Mouse (Mus musculus): ENCODE results near the gene Selp.
A peak's percentile ranks its signal among the peaks of the same experiment; 100 is the strongest.

The Selp gene

DNA sequence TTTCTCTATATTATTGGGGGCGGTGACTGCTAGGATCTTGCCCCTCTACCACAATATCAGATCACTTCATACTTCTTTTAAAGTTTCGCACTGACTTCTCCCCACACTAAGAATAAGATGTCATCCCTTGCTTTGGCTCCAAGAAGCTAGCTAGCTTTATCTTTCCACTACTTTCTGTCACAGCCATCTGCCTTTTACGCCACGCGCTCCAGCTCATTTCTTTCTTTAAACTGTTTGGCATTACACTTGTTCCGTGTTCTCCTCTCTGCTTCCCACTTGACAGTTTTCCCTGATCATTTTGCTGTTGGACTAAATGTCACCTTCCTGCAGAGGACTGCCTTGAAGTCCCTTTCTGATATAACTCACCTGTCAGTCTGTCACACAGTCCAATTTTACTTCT lies 2.8 kb downstream of the Selp start:
- DNase-seq (ENCODE audit: low spot score in 2 of 2) = no peak

DNA sequence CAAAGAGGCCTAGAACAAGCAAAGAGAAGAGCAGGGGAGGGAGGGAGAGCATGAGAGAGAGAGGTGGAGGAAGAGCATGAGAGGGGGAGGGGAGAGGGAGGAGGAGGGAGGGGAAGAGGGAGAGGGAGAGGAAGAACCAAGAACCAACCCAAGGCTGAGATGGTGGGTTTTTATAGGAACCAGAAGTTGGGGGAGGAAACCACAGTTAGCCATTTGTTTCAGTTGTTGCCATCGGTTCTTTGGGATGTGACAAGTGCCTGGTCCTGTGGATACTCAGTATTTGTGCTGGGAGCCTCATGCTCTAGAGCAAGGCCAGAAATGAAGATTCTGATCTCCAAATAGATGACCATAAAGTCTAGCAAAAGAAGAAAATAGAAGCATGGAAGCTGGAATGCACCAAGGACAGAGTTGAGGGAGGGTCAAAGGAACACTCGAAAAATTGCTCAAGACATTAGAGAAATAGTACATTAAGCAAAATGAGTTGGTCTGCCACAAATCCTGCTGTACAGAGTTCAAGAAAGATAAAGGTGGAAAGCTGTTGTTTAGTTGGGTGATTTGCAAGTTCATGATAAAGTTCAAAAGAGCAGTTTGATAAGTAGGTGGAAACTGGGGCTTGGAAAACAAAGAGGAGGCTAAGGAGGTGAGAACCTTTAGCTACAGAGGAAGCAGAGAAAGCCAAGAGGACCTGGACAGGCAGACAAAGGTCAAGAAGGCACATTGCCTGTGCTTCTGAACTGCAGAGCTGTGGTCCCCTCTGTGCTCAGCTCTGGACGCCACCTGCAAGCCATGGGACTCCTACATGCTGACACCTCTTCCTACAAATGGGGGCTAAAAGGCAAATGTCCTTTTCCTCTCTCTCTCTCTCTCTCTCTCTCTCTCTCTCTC lies 5.1 kb downstream of the Selp start:
- no peak for DNase-seq (ENCODE audit: low spot score in 2 of 2)

DNA sequence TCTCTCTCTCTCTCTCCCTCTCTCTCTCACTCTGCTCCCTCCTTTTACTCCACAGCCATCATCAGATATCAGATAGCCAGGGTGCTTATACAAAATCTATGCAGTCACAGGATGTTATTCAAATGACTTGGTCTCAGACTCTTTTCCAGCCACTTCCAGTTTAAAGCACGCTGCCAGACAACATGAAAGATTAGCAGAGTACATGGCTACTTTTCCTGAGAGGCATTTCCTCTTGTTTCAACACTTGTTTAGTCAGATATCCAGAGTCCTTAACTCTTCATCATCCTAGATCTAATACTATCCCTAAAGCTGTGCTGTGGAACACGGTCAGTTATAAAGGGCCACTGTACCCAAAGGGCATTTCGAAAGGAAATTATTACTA lies 5.7 kb downstream of the Selp start:
- no peak for DNase-seq (ENCODE audit: low spot score in 2 of 2)

DNA sequence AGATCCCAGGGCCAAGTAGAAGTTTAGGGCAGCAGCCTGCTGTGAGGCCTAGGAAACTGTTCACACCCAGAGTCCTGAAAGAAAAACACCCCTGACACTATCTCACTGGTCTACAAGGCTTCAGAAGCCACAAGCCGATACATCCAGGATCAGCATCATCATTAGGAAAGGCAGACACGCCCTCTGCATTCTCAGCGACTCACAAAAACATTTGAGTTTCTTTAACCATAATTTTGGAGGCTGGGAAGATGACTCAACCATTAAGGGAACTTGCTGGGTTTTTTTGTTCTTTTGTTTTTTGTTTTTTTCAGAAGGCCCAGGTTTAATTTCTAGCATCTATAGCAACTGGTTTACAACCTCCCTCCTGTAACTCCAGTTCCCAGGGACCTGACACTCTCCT lies 8.8 kb downstream of the Selp start:
- DNase-seq (ENCODE audit: low spot score in 2 of 2) = no peak

DNA sequence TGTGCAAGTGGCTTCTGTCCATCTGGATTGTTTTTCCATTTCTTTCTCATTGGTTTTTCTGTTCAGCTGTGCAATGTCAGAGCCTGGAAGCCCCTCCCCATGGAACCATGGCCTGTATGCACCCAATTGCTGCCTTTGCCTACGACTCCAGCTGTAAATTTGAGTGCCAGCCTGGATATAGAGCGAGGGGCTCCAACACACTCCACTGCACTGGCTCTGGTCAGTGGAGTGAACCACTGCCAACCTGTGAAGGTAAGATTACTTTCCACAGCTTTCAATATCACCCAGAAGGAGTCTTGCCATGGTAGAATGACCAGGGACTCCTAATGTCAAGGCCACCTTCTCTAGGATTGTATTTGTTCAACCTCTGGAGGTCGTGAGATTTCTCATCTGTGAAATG lies 14.9 kb downstream of the Selp start:
- no peak for DNase-seq (ENCODE audit: low spot score in 2 of 2)

DNA sequence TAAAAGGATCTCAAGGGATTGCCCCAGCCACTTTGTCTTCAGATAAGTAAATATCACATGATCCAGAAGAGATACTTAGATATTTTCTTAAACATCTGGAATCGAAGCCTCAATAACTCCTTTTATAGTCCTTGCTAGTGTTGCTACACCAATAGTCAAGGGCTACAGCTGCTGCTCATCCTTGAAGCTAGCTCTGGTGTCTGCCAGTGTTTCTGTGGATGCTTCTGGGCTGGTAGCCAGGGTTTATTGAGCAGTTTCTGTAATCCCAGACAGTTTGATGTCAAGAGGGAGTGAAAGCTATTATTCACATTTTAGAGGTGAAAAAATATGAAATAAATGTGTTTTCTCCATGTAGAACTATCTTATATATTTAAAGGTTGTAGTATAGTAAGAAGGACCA lies 17.5 kb downstream of the Selp start:
- DNase-seq (ENCODE audit: low spot score in 2 of 2) = no peak

DNA sequence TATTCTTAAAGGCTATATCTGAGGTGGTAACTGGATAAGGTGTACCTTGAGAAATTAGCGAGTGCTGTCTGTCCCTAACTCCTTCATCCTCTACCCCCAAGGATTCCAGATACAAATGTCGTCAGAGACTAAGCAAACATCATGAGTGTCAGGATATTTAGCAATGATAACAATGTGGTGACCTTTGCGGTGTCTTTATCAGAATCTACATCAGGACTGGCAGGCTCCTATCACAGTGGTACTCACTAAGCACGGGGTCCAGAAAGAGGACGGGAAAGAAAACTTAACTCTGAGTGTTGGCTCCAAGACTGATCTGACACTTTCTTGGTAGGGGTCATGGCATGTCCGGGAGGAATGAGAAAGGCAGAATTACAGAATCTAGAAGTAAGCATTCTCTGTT lies 19.0 kb downstream of the Selp start:
- no peak for DNase-seq (ENCODE audit: low spot score in 2 of 2)

DNA sequence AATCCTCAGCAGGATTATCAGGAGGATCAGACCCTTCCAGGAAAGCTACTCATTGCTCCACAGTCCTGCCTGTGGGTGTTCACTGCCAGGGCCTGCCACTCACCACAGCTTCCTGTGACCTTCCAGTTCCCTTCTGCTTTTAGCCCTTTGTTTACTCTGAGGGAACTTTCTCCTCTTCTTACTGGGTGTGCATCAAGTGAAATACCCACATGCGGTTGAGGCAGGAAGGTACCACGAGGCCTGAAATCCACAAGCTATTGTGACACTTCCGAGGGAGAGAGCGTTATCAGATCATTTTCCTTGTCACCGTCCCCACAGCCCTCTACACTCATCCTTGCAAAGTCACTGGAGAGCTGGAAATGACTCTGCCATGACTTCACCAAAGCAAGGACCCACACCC lies 20.3 kb downstream of the Selp start:
- no peak for DNase-seq (ENCODE audit: low spot score in 2 of 2)

DNA sequence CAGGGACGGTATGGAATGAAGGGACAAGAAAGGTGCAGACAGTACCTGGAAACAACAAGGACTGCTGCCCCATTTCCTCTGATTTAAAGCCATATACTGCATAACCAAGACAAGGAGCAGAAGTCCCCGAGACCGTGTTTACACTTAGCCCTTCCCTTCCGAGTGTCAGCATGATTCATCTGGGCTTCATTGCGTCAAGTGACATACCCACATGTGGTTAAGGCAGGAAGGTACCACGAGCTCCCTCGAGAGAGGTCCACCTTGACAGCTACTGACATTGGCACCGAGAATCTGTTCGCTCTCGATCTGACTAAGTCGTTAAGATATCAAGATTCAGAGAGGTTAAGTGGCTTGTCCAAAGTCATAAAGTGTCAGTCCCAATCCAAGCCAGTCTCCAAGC lies 20.9 kb downstream of the Selp start:
- no peak for DNase-seq (ENCODE audit: low spot score in 2 of 2)

DNA sequence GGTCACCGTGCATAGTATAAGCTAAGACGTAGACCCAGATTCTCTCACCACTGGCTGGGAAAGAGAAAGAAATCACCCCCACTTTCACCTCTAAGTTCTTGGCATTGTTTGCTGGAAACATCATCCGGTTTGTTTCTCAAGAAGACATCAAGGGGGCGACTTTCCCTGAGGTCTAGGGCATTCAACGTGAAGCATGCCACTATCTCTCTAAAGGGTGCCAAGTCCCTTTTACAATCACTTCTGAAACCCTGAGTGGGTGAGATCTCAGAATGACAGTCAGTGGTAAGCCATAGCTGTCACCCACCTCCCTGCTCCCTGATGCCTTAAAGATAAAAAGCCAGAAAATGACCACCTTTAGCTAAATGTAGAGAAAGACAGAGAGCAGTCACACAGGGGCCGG lies 21.6 kb downstream of the Selp start:
- no peak for DNase-seq (ENCODE audit: low spot score in 2 of 2)

DNA sequence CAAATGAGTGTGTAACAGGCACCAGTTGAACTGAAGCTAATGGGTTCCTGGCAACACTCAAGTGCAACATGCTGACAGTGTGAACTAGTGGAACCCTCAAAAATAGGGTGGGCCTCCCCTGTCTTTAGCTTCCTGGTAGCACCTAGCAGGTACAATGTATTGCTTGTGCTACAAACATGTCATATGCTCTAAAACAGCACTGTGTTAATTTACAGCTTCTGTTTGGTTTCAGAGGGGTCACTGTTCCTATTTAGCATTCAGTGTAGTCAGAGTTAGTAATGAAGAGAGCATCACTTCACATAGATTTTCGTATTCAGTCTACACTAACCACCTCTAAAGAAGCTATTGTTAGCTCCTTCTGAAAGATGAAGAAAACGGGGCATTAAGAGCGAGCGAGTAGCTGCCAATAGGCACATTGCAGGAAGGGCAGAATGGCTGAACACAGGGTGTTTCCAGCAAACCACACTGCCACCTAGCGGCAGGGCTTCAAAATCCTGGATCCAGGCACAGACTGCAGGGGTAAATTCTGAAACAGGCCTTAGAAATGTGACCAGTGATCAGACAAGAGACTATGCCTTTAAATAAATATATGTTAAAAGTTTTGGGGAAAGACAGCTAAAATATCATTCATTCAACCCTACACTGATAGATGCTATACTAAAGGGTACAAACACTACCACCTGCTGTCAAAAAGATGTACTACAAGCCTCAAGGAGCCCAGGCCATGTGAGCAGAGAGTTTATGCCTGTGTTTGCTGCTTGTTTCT lies 23.5 kb downstream of the Selp start:
- peak; percentile 70 to 74 for DNase-seq (ENCODE audit: low spot score in 2 of 2)

DNA sequence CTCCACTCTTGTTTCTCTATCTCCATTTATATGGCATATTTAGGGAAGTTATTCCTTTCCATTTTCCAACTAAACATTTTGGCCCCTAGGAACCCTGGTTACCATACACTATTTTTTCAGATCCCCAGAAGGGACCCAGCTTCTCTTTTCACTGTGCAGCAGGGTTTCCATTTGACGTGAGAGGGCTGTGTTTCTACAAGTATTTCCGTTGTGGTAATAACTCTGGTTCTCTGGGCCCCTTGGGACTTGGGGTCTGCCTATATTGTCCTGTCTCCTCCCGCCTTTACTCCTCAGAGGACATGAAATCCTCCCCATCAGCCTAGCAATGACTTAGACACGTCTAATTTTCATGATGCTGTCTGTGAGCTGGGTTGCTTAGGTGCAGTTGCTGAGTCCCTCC lies 24.4 kb downstream of the Selp start:
- DNase-seq (ENCODE audit: low spot score in 2 of 2) = no peak

DNA sequence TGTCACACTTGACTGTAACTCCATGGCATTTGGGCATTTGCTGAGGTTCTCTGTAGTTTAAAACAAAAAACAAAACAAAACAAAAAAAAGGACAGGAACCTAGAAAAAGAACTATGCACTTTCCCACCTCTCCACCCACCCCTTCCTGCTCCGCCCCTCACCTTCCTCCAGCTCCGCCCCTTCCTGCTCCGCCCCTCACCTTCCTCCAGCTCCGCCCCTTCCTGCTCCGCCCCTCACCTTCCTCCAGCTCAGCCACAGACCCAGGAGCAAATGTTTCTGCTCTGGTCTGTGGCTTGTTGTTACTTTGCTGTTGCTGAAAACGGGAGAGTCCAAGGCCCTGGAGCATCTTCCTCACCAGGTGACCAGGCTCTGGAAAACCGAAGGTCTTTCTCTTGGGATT lies 34.0 kb downstream of the Selp start:
- no peak for DNase-seq (ENCODE audit: low spot score in 2 of 2)

DNA sequence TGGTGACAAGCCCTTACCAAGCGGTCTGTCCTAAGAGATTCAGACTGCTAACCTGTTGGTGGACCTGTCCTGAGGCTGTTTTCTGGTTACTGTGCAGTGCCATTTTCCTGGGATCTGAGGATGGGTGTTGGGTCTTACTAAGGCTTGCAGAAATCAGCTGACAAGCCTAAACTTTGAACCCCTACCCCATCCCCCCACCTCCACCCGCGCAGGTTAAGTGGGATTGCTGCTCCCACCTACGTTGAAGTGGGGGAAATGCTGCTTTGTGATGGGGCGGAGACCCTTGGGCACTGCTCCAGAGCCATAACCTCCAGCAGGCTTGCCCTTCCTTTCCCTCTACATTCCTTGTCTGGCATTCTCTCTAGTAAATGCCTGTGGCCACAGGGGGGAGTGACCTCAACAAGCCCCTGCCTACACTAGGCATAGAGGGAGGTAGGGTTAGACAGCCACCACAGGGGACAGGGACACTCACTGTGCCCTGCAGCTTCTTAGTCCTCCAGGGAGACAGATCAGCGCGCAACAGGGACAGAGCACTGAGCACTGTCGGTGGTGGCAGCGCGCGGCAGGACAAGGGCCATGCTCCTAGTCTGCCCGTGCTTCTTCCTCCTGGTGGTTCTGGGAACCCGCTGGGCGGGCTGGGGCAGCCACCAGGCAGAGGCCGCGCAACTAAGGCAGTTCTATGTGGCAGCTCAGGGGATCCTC lies 36.5 kb downstream of the Selp start, which contains the start of gene F5:
F5 (plus strand) TSS at position 452 of the 702 bp plus-strand sequence.
- DNase-seq (ENCODE audit: low spot score in 2 of 2) = no peak

DNA sequence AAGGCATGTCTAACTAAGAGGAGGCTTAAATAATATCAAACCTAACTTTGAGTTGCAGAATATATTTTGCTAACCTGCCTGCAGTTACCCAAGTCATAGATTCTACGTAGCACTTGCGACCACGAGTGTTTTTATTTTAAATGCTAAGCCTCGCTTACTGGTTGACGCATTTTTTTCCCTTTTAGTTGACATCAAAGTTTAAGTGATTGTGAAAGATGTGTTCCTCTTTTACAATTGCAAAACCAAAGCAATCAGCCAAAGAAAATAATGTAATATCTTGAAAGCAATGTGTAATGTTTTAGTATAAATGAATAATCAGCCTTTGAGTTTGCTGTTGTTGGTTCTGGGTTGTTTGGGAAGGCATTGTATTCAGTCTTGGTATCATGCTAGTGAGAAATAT lies 37.8 kb downstream of the Selp start:
- DNase-seq (ENCODE audit: low spot score in 2 of 2) = no peak

DNA sequence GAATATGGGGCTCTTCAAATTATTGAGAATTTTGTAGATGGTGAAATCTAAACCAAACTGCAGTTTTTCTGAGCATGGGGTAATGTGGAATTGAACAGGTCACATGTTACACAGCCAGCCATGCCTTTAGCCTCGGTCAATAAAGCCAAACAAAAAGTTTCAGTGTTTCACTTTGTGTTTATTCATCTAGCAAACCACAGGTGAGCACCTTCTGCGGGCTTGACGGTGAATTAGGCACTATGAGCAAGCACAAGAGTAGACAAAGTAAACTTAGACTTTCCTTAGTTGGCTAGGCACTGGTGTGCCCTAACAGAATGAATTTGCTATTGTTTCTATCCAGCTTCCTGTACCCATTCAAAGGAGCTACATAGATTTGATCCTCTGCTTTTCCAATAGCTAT lies 39.9 kb downstream of the Selp start:
- DNase-seq (ENCODE audit: low spot score in 2 of 2) = no peak

DNA sequence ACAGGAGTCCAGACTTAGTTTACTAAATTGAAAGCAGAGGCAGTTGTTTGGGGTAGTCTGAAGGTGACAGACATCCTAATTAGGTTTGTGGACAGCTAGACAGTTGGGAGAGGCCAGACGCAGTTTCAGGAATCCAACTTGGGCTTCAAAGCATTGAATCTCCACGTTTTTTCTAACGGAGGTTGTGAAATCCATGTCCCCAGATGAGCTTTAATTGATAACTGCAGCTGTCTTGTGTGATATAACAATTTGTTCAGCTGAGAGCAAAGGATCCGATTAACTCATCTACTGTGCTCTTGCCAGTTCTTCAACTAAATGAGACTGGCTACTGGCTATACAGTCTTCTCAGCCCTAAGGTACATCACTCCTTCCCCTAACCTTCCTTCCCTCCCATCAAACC lies 43.5 kb downstream of the Selp start:
- DNase-seq (ENCODE audit: low spot score in 2 of 2) = no peak

DNA sequence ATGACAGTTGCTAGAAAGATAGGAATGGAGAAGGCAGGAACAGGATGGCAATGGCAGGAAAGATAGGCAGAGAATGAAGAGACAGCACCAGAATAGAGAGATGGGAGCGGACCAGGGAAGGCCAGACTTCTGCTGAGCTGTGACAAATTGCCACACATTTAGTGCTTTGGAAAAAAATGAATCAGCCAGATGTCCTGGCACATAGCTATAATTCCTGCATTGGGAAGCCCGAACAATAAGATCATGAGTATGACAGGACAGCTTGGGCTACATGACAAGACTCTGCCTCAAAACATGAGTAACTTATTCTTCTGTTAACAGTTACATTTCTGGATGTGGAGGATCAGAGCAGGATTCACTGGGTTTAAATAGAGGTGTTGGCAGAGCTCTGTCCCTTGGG lies 44.7 kb downstream of the Selp start:
- no peak for DNase-seq (ENCODE audit: low spot score in 2 of 2)

DNA sequence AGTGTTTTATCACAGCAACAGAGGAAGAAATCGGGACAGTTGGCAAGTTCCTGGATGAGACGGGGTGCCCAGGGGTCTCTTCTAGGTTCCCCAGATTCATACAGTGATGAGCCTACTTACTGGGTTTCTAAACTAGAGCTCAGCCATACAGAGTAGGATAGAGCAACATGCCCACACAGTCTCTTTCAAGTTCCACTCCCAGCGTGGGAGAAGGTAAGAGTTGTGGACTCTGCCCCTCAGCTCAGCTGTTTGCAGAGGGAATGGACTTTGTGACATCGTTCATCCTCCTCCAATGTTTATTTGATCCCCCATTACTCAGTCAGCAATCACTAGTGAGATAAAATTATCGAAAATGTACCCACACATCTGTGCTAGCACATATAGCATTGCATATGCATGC lies 47.7 kb downstream of the Selp start:
- no peak for DNase-seq (ENCODE audit: low spot score in 2 of 2)

DNA sequence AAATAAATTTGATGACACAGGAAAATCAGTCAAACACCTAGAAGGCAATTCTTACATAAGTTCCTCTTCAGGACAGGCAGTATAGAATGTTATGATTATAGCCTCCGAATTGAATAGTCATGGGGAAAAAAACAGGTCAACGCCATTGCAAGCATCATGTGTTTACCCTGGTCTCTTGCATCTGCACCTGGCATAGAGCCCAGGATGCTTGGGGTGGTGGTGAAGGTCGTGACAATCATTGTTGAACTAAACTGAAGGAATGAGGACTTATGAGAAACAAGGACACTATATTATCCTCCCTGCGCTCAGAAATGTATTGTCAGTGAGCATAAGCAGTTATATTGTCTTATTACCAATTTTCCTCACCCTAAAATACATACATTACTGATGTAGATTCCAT lies 53.8 kb downstream of the Selp start:
- DNase-seq (ENCODE audit: low spot score in 2 of 2) = no peak

DNA sequence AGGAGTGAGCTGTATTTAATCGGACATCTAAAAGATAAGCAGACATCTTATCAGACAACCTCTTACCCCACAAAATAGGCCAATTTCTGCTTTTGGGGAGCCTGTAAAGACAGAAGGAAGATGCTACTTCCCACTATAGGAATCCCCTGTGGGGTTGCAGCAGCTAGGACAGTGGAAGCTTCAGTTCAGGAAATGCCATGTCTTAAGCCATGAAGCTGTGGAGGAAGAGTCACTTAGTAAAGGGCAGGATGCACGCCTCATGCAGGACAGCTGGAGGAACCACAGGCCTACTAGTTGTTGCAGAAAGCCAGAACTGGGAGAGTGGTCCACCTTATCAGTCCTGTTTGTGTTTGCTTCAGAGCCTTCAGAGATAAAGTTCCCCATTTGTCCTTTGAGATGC lies 55.4 kb downstream of the Selp start:
- no peak for DNase-seq (ENCODE audit: low spot score in 2 of 2)

DNA sequence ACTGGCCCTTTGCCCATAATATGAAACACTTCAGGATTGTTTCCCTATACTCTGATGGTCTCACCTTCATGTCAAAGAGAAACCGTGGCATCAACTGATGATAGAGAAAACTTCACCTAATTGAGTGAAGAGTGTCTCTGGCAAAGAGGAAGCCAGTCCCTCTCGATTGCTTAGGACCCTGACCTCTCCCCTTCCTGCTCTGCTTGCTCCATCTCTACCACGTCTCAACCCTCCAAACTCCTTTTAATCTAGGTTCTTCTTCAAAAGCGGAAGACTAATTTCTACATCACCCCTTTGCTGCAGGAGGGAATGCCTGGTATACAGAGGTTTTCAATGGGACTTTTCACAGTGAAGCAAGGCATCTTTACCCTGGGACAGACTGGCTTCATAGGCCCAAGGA lies 58.1 kb downstream of the Selp start:
- DNase-seq (ENCODE audit: low spot score in 2 of 2) = no peak

DNA sequence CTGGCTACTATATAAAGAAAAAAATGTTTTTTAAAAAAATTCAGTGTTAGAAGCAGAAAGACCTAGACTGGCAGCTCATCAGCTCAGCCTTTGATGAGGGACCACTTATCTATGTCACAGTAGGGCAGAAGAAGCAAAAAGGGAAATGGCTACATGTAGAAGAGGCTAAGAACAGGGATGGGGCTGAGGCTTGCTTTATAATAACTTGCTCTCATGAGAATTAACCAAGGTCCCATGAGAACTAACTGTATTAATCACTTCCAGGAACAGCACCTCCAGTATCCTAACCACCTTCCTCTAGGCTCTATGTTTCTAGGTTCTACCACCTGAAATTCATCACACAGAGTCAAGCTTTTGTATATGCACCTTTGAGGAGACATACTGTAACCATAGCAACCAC lies 61.8 kb downstream of the Selp start:
- DNase-seq (ENCODE audit: low spot score in 2 of 2) = no peak

Measured in frontal cortex, postnatal 25 days (tissue).